Mouse (Mus musculus) cortical plate, adult 2 months (tissue): ENCODE measurements at regions not wholly inside any gene's neighbourhood (a gene's known extent, or its start where the extent isn't known, plus 50 kb on each side); places are given as distances from the start of the nearest gene placed in this dataset.

Experiments used
- H3K27ac ChIP-seq: fragments of 200-500 bp; 2 replicates; pipeline ENCODE4 v1.5.1; 2012; ENCODE audit warnings: low read length, control low read depth, inconsistent platforms; ENCODE audit not compliant: insufficient read depth
- H3K4me1 ChIP-seq: fragments of 200-500 bp; 2 replicates; pipeline ENCODE4 v1.6.1; 2011; ENCODE audit warnings: low read length; ENCODE audit not compliant: control insufficient read depth, insufficient read depth
- H3K4me3 ChIP-seq: fragments of 200-500 bp; 2 replicates; pipeline ENCODE4 v1.5.1; 2011; ENCODE audit warnings: mild to moderate bottlenecking, low read length, control low read depth; ENCODE audit not compliant: insufficient read depth
- CTCF ChIP-seq: fragments of 200-500 bp; IDR thresholded peaks from 2 replicates; pipeline ENCODE4 v1.5.1; 2011; ENCODE audit warnings: mild to moderate bottlenecking, control low read depth, low read length; ENCODE audit not compliant: insufficient read depth; ENCODE audit errors: extremely low read depth
- POLR2A ChIP-seq: fragments of 200-500 bp; IDR thresholded peaks from 2 replicates; pipeline ENCODE4 v1.6.1; 2011; ENCODE audit warnings: mild to moderate bottlenecking, low read length, control low read depth; ENCODE audit not compliant: insufficient read depth; ENCODE audit errors: extremely low read depth

- H3K4me1 ChIP-seq: no peaks in the 10 kb centered on the region
- no peak overlapping the region for H3K27ac ChIP-seq
- no peak overlapping the region for H3K4me3 ChIP-seq
- no peak for TF ChIP-seq CTCF
- TF ChIP-seq POLR2A: no peak
These were observed 168.7 kb upstream of the Phyhipl start for GRCm38 (mm10) chr10:70824461-70824860.

- Histone ChIP-seq H3K4me3 (no peak overlapping the region), H3K27ac (no peak overlapping the region), H3K4me1 (no peaks in the 10 kb centered on the region)
- no peak for TF ChIP-seq POLR2A
- no peak for TF ChIP-seq CTCF
These were observed 164.2 kb upstream of the Phyhipl start for GRCm38 (mm10) chr10:70819951-70820350.

- no peak overlapping the region for H3K27ac ChIP-seq
- peak; percentile 62; the same call in 1 of the 2 replicates for TF ChIP-seq CTCF
- TF ChIP-seq POLR2A: no peak
- H3K4me1 ChIP-seq: no peaks in the 10 kb centered on the region
- no peak overlapping the region for H3K4me3 ChIP-seq
These were observed 158.8 kb upstream of the Phyhipl start for GRCm38 (mm10) chr10:70814354-70815131.

- Histone ChIP-seq H3K4me1 (no peaks in the 10 kb centered on the region), H3K27ac (no peak overlapping the region), H3K4me3 (no peak overlapping the region)
- TF ChIP-seq POLR2A (no peak), CTCF (no peak)
These were observed 153.6 kb upstream of the Phyhipl start for GRCm38 (mm10) chr10:70809411-70809810.

- no peak overlapping the region for H3K4me3 ChIP-seq
These were observed 151.1 kb upstream of the Phyhipl start for GRCm38 (mm10) chr10:70806786-70807385.

GRCm38 (mm10) chr10:70800736-70801306 lies 145.1 kb upstream of the Phyhipl start:
- peaks cover 10% of the 10 kb centered on the region; the same call in 1 of the 2 replicates for H3K4me1 ChIP-seq
- no peak for TF ChIP-seq CTCF
- TF ChIP-seq POLR2A: no peak
- peak overlapping the region; percentile 13 for H3K27ac ChIP-seq
- H3K4me3 ChIP-seq: no peak overlapping the region

More at GRCm38 (mm10) chr10:70806786-70807385, 151.1 kb upstream of the Phyhipl start:
- Histone ChIP-seq H3K4me1 (no peaks in the 10 kb centered on the region), H3K27ac (peak overlapping the region; percentile 75)
- TF ChIP-seq POLR2A: no peak
- TF ChIP-seq CTCF: no peak

GRCm38 (mm10) chr10:70799906-70800305 lies 144.1 kb upstream of the Phyhipl start:
- TF ChIP-seq CTCF (no peak), POLR2A (no peak)
- Histone ChIP-seq H3K4me3 (no peak overlapping the region), H3K27ac (peak overlapping the region; percentile 83), H3K4me1 (peaks cover 10% of the 10 kb centered on the region; the same call in 1 of the 2 replicates)

GRCm38 (mm10) chr10:70799191-70799742 lies 143.5 kb upstream of the Phyhipl start:
- TF ChIP-seq POLR2A (no peak), CTCF (no peak)
- Histone ChIP-seq H3K4me1 (peaks cover 10% of the 10 kb centered on the region; the same call in 1 of the 2 replicates), H3K4me3 (no peak overlapping the region), H3K27ac (peak overlapping the region; percentile 83)

GRCm38 (mm10) chr10:70788814-70789452 lies 133.2 kb upstream of the Phyhipl start:
- TF ChIP-seq POLR2A (no peak), CTCF (no peak)
- Histone ChIP-seq H3K27ac (no peak overlapping the region), H3K4me3 (no peak overlapping the region), H3K4me1 (no peaks in the 10 kb centered on the region)

- H3K27ac ChIP-seq: no peak overlapping the region
- H3K4me3 ChIP-seq: no peak overlapping the region
- TF ChIP-seq POLR2A: no peak
- TF ChIP-seq CTCF: no peak
- 0 out of 2 replicates have a peak, but pooled peaks cover 2% of the 10 kb centered on the region for H3K4me1 ChIP-seq
These were observed 125.3 kb upstream of the Phyhipl start for GRCm38 (mm10) chr10:70781036-70781435.
